Mouse (Mus musculus) left cerebral cortex, adult 18-20 months (tissue): ENCODE data around the gene Pnlip. TPM values are rescaled to one million over a fixed set of nuclear protein-coding genes. Genes with fewer than 3 reads are reported as not detected.

Experiments
- DNase-seq, 2 experiments: peaks; one replicate each; pipeline ENCODE4 v3.0.0; 2021 to 2022; ENCODE audit warnings: low spot score in 2 of 2, mixed read lengths in 1 of 2
- long read RNA-seq, 2 experiments: library from polyadenylated mRNA; stranded (forward); transcript quantifications; one replicate each; pipeline ENCODE4 v2.0.0; 2021
- total RNA-seq, 2 experiments: library from RNA; stranded (reverse); gene quantifications; 2 replicates each; pipeline ENCODE4 v1.2.3; 2021

Pnlip gene
- total RNA-seq, result 1 to 10 TPM; 1.2 to 2.7 TPM
- long read RNA-seq, experiment 1, partial matches to known transcripts, result 0 of 1 reads
- long read RNA-seq, experiment 1, other reads (novel, unspliced or antisense), result 1 of 1 reads
- long read RNA-seq, experiment 2, partial matches to known transcripts, result 0 of 1 reads
- long read RNA-seq, experiment 2, other reads (novel, unspliced or antisense), result 1 of 1 reads

- DNase-seq, result no peak
Observed at GRCm38 (mm10) chr19:58652198-58652597, at the start of gene Pnlip. TSS of gene Pnlip (plus strand) at chr19:58652498.

- no peak for DNase-seq
Observed at GRCm38 (mm10) chr19:58609716-58610115, 42.6 kb upstream of the Pnlip start.

- no peak for DNase-seq
Observed at GRCm38 (mm10) chr19:58612745-58613144, 39.6 kb upstream of the Pnlip start.

GRCm38 (mm10) chr19:58616606-58617005 lies 35.7 kb upstream of the Pnlip start:
- no peak for DNase-seq

- DNase-seq, result no peak
Observed at GRCm38 (mm10) chr19:58620661-58621060, 31.6 kb upstream of the Pnlip start.

GRCm38 (mm10) chr19:58621646-58622045 lies 30.7 kb upstream of the Pnlip start:
- no peak for DNase-seq

GRCm38 (mm10) chr19:58624799-58625198 lies 27.5 kb upstream of the Pnlip start:
- no peak for DNase-seq

- no peak for DNase-seq
Observed at GRCm38 (mm10) chr19:58625254-58625947, 26.9 kb upstream of the Pnlip start.

GRCm38 (mm10) chr19:58627406-58628337 lies 24.6 kb upstream of the Pnlip start:
- DNase-seq, result peak; percentile 5 to 6

GRCm38 (mm10) chr19:58629351-58629773 lies 22.9 kb upstream of the Pnlip start:
- DNase-seq, result no peak

- DNase-seq, result no peak
Observed at GRCm38 (mm10) chr19:58650036-58650435, 2.3 kb upstream of the Pnlip start.

- peak; percentile 35 to 41 for DNase-seq
Observed at GRCm38 (mm10) chr19:58662098-58662497, 9.8 kb downstream of the Pnlip start.

GRCm38 (mm10) chr19:58663317-58663716 lies 11.0 kb downstream of the Pnlip start:
- DNase-seq, result no peak

GRCm38 (mm10) chr19:58664901-58665300 lies 12.6 kb downstream of the Pnlip start:
- DNase-seq, result no peak

- no peak for DNase-seq
Observed at GRCm38 (mm10) chr19:58674644-58675043, 22.3 kb downstream of the Pnlip start.

- DNase-seq, result no peak
Observed at GRCm38 (mm10) chr19:58677117-58677516, 24.8 kb downstream of the Pnlip start.

GRCm38 (mm10) chr19:58688933-58689332 lies 36.6 kb downstream of the Pnlip start:
- no peak for DNase-seq

GRCm38 (mm10) chr19:58695314-58695713 lies 43.0 kb downstream of the Pnlip start:
- no peak for DNase-seq

GRCm38 (mm10) chr19:58696235-58696634 lies 43.9 kb downstream of the Pnlip start:
- no peak for DNase-seq

GRCm38 (mm10) chr19:58704556-58704955 lies 52.3 kb downstream of the Pnlip start:
- DNase-seq, result no peak

- DNase-seq, result peak in 1 of 2 experiments; percentile 2
Observed at GRCm38 (mm10) chr19:58708611-58709010, 56.3 kb downstream of the Pnlip start.

GRCm38 (mm10) chr19:58717925-58718324 lies 65.6 kb downstream of the Pnlip start:
- DNase-seq, result no peak
